Mouse (Mus musculus) heart, adult 9 months (tissue): ENCODE results near the gene Enkd1.
A peak's percentile ranks its signal among the peaks of the same experiment; 100 is the strongest.

Source experiments
- DNase-seq, 2 experiments: peaks; one replicate each; pipeline ENCODE4 v3.0.0; 2022; ENCODE audit warnings: low spot score in 2 of 2

Enkd1 gene

DNA sequence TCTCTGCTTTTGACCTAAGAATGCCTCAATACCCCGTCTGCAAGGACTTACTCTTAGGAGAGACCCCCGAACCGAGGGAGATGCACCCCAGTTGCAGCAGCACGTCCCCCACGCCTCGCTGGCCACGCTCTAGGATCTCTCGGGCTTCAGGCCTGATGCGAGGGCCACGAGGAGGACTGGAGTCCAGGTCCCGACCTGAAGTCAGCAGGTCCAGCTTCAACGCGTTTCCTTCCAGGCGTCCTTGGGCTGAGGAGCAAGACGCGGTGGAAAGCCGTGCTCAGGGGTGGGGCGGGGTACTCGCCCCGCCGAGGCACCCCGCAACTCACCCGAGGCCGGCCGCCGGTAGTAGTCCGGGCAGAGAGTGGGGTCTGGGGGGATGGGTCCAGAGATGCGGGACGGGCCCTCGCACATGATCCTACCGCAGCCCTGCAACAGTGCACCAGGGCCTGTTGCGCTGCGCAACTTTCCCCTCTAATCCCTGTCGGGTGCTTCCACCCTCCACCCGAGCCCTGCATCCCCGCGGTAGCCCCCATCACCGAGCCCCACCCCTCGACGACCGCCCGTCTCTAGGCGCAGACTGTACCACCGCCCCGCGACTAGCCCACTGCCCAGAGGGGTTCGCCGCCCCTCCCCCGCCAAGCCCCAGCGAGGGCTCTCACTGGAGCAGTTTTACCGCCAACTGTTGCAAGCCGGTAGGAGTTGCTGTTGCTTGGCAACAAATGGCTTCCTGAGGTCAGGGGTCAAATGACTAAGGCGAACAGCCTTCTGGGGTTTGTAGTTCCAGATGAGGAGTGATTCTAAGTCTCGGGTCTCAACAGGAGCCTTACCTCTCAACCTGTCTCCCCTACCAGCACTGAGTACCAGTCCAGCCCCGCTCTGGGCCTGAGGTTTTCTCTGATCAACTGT is at the start of gene Enkd1, which contains the start of gene 4933405L10Rik:
Gene Enkd1 (minus strand): TSS at position 713 of the 906 bp plus-strand sequence.
Gene 4933405L10Rik (plus strand): TSS at position 158 of the 906 bp plus-strand sequence.
- peak; percentile 88 to 89 for DNase-seq

GRCm38 (mm10) chr8:105754688-105755087 is 46.7 kb upstream of the Enkd1 start:
- no peak for DNase-seq

- no peak for DNase-seq
Observed at GRCm38 (mm10) chr8:105753916-105754315, 45.9 kb upstream of the Enkd1 start.

GRCm38 (mm10) chr8:105750606-105751005 is 42.6 kb upstream of the Enkd1 start:
- peak; percentile 26 to 45 for DNase-seq

DNA sequence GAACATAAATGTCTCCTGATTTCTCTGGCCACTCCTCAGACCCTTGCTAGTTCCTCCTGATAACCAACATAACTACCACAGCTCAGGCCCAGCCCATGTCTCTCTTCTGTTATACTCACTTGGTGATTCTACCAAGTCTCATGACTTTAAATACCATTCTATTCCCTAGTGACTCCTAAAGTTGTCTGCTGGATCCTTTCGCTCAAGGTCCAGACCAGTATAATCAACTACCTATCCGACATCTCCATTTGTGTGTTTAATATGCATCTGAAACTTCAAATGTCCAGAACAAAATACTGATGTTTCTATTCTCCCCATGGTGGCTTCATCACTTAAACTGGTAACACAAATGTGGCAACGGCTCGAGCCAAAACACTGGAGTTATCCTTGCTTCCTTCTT is 35.3 kb upstream of the Enkd1 start:
- no peak for DNase-seq

GRCm38 (mm10) chr8:105739216-105739615 is 31.2 kb upstream of the Enkd1 start:
- no peak for DNase-seq

GRCm38 (mm10) chr8:105732186-105732585 is 24.2 kb upstream of the Enkd1 start:
- DNase-seq: no peak

GRCm38 (mm10) chr8:105727397-105728124 is 19.6 kb upstream of the Enkd1 start:
- peak; percentile 76 to 88 for DNase-seq

- no peak for DNase-seq
Observed at GRCm38 (mm10) chr8:105725726-105726125, 17.7 kb upstream of the Enkd1 start.

GRCm38 (mm10) chr8:105722861-105723260 is 14.9 kb upstream of the Enkd1 start:
- DNase-seq: no peak

- no peak for DNase-seq
Observed at GRCm38 (mm10) chr8:105719637-105720036, 11.6 kb upstream of the Enkd1 start.

GRCm38 (mm10) chr8:105716302-105716945 is 8.4 kb upstream of the Enkd1 start:
- no peak for DNase-seq

DNA sequence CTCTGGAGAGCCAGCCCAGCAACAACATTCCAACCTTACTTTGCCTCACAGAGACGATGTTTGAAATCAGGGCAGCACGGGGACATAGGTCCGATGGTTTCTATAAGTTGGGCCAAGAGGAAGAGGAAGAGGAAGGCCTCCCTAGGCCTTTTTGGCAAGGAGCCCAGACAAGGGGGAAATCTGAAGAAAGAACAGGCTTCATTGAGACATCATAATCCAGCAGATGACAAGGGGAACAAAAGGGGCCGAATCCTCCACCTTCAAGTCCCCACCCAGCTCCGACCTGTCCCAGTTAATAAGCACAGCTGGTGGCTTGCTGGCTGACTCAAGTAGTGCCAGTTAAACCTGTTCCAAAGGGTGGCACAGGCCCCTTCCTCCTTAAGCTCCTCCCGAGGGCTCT is 7.0 kb upstream of the Enkd1 start:
- peak in 1 of 2 experiments; percentile 15 for DNase-seq

DNA sequence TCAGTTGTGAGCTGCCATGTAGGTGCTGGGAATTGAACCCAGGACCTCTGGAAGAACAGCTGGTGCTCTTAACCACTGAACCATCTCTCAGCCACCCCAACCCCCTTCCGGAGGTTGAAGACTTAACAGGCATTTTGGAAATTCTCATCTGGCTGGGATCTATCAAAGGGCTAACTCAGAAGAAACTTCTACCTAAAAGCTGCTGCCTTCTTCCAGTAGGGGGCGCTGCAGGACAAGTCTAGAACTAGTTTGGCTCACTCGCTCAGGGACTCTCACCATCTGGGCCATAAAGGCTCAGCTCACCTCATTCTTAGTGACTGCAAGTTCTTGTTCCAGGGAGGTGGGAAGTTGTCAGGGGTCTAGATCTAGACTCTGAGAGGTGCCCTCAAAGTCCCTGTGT is 6.1 kb upstream of the Enkd1 start:
- peak; percentile 68 to 87 for DNase-seq

GRCm38 (mm10) chr8:105712286-105712685 is 4.3 kb upstream of the Enkd1 start:
- DNase-seq: no peak

GRCm38 (mm10) chr8:105709317-105709716 is 1.3 kb upstream of the Enkd1 start:
- DNase-seq: no peak

DNA sequence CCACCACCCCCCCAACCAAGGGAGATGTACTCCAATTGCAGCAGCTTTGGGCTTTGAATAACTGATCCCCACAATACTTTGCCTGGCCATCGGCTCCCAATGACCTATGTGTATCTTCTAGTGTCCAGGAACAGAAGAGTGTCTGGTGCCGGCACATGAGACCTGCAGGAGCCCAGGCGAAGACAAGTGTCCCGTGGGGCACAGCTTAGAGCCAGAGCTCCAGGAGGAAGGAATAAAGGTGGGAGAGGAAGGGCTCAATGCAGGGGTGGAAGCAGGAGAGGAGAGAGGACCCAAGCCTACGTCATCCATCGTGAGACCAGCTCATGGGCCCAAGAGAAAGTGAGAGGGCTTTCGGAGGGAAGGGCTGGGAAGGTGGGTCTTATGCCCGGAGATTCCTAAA is 665 bp upstream of the Enkd1 start:
- DNase-seq: no peak

DNA sequence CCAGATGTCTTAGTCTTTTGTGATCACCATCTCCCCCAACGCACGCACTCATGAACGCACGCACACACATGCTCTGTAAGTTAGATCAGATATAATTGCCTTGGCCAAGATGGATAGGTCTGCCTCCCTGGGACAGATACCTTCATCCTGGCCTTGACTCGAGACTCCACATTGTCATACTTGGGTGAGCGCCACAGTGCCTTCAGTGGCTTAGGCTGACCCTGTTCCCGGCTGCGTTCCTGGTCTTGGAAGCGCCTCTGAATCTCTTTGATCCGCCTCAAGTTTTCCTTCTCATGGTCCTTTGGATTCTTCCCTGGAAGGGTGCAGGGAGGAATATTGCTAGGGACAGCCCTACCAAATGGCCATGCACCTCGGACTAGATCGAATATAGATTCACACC is 1.6 kb downstream of the Enkd1 start:
- DNase-seq: no peak

DNA sequence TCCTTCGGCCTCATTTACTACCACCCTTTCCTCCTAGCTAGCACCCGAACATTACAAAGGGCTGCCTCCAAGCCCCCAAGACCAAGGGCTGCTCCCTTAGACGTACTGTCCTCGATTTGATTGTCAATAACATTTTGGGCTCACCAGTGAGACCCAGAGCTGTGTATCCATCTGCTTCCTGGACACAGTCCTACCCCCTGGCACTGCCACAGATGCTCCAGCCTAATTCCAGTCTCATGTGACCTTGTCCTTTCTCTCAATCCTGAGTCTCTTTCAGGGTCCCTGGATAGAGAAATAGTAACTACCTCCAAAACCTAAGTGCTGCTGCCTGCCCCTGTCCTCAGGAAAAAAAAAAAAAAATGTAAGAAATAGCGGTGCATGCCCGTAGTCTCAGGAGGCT is 3.1 kb downstream of the Enkd1 start:
- no peak for DNase-seq

DNA sequence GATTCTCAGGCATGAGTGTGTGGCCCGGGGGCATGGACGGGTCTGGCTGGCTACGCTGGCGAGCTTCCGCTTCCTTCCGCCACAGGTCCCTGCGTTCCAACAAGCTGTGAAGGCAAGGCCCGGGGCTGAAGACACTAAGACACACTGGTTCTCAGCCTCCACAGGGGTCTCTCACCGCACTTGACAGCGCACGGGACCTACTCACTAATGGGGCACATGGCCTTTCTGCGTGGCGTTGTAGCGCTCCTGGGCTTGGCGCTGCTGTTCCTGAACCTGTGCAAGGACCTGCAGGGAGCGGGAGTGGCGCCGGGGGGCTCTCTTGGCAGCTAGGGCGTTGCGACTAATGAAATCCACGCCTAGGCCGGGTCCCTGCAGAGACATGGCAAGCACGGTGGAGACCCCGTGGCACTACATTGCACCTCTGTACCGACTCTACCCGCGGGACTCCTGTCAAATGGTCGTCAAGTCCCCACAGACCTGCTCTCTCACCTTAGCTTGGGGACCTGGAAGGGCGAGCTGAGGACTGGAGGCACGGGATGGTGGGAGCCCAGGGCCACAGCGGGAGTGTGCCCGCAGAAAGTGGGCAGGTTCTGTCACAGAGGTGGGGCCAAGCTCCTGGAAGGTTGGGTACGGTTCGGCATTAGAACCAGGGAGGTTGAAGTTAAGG is 3.7 kb downstream of the Enkd1 start:
- DNase-seq: no peak

DNA sequence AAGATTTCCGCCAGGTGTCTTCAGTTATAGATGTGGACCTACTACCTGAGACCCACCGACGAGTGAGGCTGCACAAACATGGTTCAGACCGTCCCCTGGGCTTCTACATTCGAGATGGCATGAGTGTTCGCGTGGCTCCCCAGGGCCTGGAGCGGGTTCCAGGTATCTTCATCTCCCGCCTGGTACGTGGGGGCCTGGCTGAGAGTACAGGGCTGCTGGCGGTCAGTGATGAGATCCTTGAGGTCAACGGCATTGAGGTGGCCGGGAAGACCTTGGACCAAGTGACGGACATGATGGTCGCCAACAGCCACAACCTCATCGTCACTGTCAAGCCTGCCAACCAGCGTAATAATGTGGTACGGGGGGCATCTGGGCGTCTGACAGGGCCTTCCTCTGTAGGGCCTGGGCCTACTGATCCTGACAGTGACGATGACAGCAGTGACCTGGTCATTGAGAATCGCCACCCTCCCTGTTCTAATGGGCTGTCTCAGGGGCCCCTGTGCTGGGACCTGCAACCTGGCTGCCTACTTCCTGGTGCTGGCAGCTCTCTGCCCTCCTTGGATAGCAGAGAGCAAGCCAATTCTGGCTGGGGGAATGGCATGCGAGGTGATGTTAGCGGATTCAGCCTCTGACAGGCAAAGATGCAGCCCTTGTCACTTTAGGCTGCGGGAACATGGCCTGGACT is 5.1 kb downstream of the Enkd1 start:
- DNase-seq: no peak
